Mouse (Mus musculus): ENCODE data around the gene Tuba1a.

DNA sequence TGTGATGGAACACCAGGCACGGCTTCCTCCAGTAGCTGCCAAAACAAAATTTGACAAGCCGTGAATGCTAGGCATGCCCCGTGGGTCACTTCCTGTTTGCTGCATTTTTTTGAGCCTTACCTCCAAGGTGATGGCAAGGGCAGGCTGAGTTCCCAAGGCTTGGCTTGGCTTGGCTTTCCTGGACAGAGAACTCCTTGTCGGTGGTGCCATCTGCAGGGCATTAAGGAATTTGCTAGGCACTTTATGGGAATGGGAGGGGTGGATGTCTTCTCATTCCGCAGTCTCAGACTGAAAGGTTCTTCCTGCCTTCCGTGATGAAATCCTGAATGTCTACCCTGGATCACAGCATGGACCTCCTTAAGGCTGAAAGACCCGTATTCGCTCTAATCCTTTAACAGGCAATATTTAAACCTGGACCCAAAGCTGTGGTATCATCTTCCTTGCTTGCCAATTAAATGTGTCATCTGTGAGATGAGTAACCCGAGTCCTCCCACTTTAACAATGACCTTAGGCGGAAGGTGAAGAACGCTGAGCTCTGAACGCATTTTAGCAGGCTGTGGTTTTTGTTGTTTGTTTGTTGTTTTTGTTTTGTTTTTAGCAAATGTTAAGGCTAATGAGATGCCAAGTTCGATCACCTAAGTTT, 24.8 kb downstream of the Tuba1a start:
- TF ChIP-seq EP300 (optimal IDR thresholded peaks at IDR 0.05) (no peak), CTCF (IDR thresholded peaks at IDR 0.05; ENCODE audit: low read depth) (peak; percentile 88)

All from stomach, postnatal 0 days (tissue).